Mouse (Mus musculus): ENCODE measurements at regions not wholly inside any gene's neighbourhood (a gene's known extent, or its start where the extent isn't known, plus 50 kb on each side); places are given as distances from the start of the nearest gene placed in this dataset.

GRCm38 (mm10) chr3:147096179-147096578, 244.0 kb downstream of the Ttll7 start:
- DNase-seq (ENCODE audit: low spot score): no peak

DNA sequence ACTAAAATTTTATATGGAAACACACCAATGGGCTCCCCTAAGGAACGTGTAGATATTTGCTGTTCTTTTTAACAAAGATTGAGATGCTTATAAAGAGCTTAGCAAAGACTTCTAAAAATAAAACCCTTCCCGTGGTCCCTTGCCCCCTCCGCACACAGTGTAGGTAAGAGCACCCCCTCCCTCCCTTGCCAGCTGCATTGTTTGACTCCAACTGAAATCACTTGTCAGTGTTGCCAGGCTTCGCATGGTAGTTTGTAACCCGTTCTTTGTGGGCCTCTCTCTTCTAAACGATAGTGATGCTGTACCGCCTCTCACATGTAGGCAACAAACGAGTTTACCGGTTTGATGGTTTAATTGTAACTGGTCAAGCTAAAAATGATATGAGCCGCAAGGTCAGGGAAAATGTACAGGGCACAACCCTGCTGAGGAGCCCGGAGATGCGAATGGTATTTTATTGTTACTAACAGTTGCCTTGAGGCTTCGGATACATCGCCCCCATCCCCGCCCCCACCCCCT, 246.0 kb downstream of the Ttll7 start:
- DNase-seq (ENCODE audit: low spot score): no peak

DNA sequence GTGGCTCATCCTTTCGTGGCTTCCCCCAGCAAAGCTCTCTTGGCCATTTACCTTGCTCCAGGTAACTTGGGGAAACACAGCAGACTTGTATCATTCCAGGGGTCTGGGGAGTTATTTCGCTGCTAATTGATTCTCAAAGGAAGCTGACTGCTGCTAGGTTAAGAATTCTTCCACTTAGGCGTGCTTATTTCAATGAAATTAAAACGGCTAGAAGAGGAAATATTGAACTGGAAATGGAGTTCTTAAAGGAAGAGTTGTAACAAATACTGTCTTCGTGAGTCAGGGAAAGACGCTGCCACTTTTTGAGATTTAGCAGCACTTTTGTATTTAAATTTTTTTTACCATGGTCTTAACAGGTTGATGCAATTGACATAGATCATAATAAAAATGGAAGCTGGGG, 246.4 kb downstream of the Ttll7 start:
- DNase-seq (ENCODE audit: low spot score): no peak

DNA sequence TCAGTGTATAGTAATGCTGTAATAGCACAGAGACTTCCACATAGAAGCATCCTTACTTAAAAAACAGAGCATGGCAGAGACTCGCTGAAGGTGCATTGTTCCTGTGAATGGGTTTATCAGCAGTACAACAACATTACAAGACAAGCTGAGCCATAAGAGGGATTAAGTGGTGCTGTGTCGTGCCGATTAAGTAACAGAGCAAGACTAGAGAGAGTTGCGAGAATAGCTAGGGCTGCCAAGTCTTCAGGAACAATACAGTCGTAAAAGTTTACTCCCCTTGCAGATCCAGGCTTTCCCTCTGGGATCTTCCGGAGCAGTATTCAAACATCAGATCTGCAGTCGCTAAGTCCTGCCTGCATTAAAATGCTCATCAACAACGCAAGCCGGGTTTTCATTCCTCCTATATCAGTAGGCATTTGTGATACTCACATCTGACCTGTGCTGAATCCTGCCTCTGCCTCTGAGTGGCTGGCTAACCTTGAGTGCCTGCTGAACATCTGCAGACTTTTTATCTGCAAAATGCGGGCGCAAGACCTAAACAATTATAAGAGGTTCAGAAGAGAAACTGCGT, 247.1 kb downstream of the Ttll7 start:
- DNase-seq (ENCODE audit: low spot score): no peak

GRCm38 (mm10) chr3:147101053-147101764, 249.0 kb downstream of the Ttll7 start:
- DNase-seq (ENCODE audit: low spot score): no peak

DNA sequence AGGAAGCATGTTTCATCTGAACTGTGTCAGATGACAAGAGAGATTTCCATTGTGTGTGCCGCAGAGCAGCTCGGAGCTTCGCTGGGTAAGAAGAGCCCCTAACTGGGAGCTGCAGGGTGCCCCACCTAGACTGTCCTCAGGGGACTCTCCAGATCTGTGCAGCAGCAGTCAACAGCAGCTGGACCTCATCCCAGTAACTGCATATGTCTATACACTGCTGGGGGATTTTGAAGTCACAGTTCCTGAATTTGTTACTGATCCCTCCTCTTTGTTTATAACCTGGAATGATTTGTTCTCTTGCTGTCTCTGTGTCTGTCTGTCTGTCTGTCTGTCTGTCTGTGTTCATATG, 249.6 kb downstream of the Ttll7 start:
- no peak for DNase-seq (ENCODE audit: low spot score)

DNA sequence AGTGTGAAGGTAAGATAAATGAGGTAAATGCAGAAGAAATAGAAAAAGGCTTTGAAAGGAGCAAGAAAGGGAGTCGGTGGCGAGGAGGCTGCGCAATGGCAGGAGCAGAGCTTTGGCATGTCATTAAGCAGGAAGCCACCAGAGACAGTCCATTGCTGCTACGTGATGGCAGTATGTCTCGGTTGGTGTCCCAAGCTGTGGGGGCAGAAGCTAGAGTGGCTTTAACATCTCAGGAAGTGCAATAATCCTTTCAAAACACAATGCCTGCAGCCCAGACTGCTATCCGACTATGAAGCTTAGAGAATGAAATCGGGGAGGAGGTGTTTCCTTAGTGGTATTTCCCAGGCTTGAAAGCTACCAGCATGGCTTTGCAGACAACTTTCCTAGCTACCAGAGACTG, 251.3 kb downstream of the Ttll7 start:
- DNase-seq (ENCODE audit: low spot score): no peak

DNA sequence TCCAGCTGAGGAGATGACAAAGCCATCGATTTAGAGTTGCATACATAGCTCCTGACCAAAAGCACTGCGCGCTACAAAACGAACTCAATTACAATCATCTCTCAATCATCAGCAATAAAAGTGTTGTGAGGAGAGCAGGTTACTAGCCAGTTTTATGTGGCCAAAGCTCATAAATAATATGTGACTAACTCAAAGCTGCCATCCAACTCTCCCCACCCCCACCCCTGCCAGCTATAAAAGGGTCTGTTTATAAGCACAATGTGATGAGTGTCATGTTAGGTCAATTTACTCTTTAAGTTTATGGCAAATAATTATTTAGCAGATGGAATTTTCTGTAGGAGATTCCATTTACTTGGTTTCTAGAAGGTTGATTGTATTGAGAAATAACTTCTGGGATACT, 265.4 kb downstream of the Ttll7 start:
- DNase-seq (ENCODE audit: low spot score): no peak

GRCm38 (mm10) chr3:147118092-147118491, 265.9 kb downstream of the Ttll7 start:
- DNase-seq (ENCODE audit: low spot score): no peak

- DNase-seq (ENCODE audit: low spot score): no peak
Observed at GRCm38 (mm10) chr3:147118622-147119021, 266.5 kb downstream of the Ttll7 start.

DNA sequence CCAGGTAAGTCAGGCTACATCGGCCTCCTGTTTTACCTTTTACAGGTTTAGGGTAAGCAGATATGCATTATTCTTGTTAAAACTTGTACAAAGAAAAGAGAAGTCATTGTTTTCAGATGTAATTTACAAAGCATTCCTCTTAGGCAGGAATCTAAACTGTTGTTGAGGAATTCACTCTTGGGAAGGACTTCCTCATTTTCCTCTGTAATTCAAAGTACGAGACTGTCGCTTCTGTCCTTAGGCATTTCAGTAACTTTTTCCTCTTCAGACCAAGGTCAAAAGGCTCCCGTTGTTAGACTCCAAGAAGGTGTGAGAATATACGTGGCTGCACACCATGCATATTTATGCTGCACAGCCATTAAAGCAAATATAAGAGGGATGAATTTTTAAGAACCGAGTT, 269.7 kb downstream of the Ttll7 start:
- no peak for DNase-seq (ENCODE audit: low spot score)

- no peak for DNase-seq (ENCODE audit: low spot score)
Observed at GRCm38 (mm10) chr3:147127740-147128139, 275.6 kb downstream of the Ttll7 start.

DNA sequence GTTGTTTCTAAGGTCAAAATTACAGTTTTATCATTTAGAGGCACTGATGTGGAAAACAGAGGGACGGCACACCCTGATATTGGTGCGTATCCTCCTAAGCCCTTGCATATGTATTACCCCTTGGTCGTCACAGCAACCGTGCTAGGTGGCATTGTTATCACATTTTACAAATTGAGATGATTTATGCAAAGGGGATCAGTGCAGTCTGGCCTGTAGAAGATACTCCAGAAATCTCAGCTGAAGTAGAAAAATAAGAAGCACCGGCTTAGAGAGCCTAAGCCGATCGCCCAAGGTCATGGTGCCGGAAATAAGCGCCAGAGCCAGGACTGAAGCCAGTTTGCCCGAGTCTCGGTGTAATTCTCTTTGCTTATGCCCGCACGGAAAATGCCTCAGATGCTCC, 280.7 kb downstream of the Ttll7 start:
- DNase-seq (ENCODE audit: low spot score): no peak

DNA sequence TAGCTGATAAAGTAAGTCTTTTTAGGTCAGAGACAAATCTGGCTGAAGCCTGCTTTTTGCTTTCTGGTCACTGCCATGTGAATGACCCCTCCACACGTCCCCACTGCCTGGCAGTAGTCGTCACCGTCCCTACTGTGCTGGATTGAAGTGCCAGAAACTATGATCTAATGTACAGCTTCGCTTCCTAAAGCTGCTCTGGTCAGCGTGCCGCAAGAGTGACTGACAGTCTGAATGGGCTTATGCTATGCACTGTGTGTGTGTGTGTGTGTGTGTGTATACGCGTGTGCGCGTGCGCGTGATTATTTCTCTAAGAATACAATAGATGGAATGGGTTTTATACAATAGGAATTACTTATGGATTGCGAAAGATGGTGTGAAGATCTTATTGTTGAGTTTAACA, 281.2 kb downstream of the Ttll7 start:
- DNase-seq (ENCODE audit: low spot score): no peak

GRCm38 (mm10) chr3:147140414-147140813, 288.2 kb downstream of the Ttll7 start:
- DNase-seq (ENCODE audit: low spot score): no peak

DNA sequence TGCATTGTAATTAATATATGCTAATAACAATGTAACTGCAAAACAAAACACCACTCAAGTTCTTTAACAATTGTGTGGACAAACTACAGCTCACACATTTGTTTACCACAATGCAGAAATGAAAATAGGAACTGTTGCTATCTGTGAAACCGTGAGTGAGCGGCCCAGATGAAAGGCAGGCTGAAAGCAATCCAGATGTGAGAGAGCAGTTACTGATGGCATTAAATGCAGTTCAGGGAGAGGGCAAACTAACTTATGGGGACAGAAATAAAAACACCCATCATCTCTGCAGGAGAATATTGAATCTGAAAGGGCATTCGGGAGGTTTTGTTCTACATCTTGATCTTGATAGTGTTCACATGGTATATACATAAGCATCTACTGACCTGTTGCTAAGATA, 301.3 kb downstream of the Ttll7 start:
- DNase-seq (ENCODE audit: low spot score): no peak

DNA sequence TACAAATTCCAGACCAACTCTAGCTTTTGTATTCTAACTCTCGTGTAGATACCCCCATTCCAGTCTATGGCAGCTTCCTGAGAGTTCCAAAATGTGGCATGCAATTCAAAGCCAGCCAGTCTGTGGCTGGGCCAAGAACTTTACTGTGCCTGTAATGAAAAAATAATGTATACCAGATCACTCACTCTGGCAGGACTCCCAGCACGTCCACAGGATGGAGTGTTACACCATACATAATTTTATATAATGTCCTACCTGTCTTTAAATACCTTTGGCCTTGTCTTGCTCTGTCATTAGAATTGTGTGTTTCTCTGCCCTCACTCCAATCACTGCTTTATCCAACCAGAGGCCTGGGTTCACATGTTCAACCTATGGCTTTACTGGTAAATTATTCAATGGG, 301.8 kb downstream of the Ttll7 start:
- no peak for DNase-seq (ENCODE audit: low spot score)

GRCm38 (mm10) chr3:147163126-147163525, 311.0 kb downstream of the Ttll7 start:
- no peak for DNase-seq (ENCODE audit: low spot score)

DNA sequence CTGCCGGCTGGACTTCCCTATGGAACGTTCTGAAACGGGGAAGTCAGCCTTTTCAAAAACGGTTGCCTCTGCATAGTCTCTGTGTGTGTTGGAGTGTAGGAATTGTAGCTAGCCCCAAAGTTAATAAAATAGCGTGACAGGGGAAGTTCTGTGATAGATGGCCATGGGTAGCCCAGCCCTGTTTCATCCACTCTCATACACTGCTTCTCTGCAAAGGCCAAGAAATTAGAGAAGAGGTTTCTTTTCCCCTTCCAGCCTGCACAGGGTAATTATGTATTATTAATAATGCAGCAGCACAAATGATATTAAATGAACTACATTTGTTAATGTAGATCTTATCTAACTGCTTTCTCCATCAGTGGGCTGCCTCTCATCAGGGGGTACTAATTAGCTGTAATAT, 311.4 kb downstream of the Ttll7 start:
- DNase-seq (ENCODE audit: low spot score): no peak

DNA sequence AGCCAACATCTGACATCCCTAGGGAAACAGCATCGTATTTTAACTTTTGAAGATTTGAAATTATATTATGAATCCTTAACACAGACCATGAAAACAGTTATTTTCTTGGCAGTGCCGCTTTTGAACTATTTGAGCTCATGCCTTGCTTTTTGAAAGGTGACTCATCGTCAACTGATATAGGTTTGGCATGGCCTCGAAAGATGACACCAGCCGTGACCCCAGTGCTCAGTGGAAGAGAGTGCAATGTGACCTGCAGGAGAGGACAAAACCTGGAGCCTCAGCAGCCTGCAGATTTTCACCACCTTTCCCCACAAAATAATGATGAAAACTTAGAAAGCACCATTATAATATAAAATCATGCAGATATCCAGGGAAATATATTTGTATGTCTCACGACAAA, 312.8 kb downstream of the Ttll7 start:
- no peak for DNase-seq (ENCODE audit: low spot score)

- DNase-seq (ENCODE audit: low spot score): no peak
Observed at GRCm38 (mm10) chr3:147166555-147166954, 314.4 kb downstream of the Ttll7 start.

DNA sequence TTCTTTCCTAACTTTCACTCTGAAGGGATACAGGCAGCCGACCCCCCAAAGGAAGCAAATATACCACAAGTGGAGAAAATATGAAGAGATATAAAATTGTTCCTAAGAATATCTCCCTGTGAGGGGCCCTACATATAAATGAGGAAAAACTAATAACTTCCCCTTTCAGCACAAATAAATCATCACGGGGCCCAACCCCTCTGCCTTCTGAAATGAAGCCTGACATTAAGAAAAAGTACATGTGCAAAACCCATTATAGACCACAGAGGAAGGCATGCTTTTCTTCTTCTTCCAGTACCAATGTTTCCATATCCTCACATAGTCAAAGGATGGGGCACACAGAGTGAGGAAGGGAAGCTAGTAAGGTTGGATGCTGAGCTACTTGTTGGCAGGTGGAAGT, 317.0 kb downstream of the Ttll7 start:
- no peak for DNase-seq (ENCODE audit: low spot score)

DNA sequence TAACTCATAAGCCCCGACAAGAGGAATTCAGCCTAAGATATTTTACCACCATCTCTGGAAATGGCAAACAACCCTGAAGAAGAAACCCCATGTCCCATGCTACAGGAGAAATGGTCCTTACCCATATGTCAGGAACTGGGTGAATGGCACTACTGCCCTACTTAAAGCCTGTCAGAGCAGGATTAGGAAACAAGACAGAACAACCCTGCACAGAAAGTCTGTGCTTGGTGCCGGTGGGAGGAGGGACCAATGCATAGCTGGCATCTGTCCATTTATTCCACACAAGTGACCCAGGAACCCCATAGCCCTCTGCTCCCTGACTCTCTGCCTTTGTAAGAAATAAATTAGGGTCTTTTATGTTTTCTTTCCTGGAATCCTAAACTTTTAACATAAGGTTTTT, 317.9 kb downstream of the Ttll7 start:
- no peak for DNase-seq (ENCODE audit: low spot score)

DNA sequence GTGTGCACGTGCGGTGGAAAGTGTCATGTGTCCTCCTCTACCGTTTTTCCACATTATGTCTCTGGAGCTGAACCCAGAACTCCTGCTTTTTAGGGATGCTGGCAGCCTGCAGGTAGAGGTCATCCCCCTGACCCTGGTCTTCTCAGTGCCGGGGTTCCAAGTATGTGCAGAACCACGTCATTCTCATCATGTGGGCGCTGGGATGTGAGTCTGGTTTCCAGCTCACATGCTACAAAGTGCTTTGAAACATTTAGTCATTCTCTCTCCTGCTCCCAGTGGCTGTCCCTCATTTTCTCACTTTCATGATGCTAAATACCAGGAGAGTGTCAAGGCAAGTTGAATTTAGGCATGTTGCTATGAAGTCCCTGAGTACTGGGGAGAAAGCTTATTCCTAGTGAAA, 326.6 kb downstream of the Ttll7 start:
- no peak for DNase-seq (ENCODE audit: low spot score)
